Mouse (Mus musculus) mature B cell (primary cell): Measurements from ENCODE around the gene Tbxas1.

ENCODE experiments used
- in situ Hi-C: fragments of 300-500 bp; cut with MboI; formaldehyde crosslinking; loops from 2 replicates; pipeline ENCODE4 v1.14.3; 2019

The Tbxas1 gene

DNA sequence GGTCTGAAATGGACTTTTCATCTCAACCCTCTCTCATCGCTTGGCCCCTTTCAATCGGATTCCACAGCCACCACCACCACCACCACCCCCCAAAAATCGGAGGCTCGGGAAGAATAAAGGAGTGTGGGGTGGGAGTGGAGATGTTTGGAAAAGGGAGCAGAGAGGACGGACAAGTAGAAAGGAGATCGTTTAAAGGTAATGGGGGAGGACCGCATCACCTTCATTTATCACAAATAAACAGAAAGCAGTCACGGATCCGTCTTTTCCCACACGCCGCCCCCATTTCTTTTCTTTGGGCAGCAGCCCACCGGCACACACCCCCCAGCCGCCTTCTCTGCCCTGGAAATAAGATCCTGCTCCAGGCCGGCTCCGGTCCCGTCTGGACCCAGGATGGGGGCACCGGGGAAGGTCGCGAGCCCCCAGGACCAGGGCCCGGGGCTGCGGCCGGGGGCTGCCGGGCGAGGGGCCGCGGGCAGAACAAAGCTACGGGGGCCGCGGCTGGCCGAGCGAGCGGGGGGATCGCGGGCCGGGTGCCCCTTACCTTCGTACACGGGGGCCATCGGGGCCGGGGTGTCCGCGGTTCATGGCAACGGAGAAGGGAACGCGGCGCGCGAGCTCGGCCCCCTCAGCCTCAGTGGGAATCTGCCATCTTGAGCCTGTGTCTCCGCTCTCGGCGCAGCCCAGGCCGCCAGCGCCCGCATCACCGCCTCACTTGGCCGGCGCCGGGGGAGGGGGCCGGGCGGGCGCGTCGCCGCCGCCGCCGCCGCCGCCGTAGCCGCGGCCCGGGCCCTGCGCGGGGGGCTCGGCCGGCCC is at the start of gene Tbxas1:
Tbxas1 (plus strand) TSS at position 147 of the 813 bp plus-strand sequence.
- in situ Hi-C loops: no loop called here

DNA sequence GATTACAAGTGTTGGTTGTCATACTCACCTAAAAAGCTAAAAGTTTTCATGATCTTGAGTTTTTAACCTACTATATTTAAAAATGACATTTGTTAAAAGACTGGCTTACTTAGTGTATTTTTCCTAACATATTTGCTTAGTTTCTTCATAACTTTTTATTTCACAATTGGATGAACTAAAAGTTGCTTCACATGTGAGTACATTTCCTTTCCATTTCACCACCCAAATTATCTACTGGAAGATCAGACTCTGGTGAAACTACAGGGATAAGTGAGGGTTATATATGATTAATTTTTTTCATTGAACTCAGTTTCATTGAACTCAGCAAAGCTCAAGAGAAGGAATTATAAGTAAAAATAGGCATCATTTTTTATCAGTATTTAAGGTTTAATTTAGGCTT is 49.3 kb upstream of the Tbxas1 start:
- in situ Hi-C loops: no loop called here

GRCm38 (mm10) chr6:38826857-38827256 is 48.3 kb upstream of the Tbxas1 start:
- in situ Hi-C loops: no loop called here

- in situ Hi-C loops: no loop called here
These were observed 47.8 kb upstream of the Tbxas1 start for GRCm38 (mm10) chr6:38827435-38827834.

DNA sequence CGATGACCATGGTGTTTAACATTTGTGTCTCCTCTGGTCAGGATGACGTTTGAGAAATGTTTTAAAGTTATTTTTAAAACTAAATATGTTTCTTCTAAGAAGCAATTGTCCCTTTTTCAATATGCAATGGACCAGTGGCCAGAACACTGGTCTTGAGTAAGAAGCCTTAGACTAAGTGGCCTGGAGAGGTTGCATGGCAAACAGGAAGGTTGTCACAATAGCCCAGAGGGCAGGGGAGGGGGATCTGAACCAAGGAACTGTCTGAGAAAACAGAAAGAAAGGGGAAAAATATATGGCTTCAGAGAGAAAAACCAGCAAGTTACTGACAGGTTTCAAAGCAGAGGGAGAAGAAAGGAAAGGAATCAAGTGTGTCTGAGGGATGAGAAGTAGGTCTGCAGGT is 47.0 kb upstream of the Tbxas1 start:
- in situ Hi-C loops: no loop called here

DNA sequence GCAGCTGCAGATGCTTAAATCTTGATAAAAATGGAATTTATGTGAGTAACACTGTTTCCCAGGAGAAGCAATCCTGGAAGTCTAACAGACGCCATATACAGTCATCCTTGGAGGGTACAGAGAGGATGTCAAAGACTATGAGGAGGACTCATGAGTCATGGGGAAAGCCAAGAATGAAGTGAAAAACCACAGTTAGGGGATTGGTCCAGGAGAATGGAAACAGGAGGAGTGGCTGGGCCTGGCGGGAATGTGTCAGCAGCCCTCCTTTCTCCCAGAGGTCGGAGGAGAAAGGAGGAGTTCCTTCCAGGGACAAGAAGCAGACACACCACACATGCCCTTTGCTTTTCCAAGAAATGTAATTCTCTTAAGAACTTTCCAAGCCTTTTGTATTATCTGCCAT is 45.8 kb upstream of the Tbxas1 start:
- in situ Hi-C loops: no loop called here

GRCm38 (mm10) chr6:38833721-38834120 is 41.5 kb upstream of the Tbxas1 start:
- in situ Hi-C loops: no loop called here

- in situ Hi-C loops: no loop called here
These were observed 40.5 kb upstream of the Tbxas1 start for GRCm38 (mm10) chr6:38834727-38835126.

- in situ Hi-C loops: no loop called here
These were observed 40.0 kb upstream of the Tbxas1 start for GRCm38 (mm10) chr6:38835217-38835616.

DNA sequence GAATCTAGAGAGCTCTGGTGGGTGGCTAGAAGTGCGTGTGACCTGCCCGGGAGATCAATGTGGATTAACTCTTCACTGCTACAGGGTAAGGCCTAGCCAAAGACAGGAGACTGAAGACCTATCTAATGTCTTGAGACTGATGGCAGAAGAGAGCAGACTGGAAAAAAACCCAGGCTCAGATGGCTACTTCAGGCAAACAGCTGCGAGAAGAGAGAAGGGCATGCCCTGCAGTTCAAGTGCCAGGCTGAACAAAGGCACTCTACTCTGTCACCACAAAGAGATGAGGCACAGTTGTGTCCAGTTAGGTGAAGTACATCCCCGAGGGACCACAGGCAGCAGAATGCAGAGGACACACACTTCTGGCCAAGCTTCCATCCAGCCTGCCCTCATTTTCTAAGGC is 37.1 kb upstream of the Tbxas1 start:
- in situ Hi-C loops: no loop called here

DNA sequence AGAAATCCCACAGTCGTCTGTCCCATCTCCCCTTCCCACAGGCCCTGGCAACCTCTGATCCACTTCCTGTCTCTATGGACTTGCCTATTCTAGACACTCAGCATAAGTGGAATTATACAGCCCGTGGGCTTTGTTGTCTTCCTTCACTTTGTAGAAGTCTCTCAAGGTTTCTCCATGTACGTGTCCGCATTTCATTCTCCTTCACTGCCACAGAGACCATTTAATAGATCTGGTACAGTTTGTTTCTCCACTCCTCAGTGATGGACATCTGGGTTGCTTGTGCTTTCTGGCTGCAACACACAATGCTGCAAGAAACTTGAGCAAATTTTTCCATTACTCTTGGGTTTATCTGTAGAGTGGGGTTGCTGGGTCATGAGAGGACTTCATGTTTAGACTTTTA is 35.3 kb upstream of the Tbxas1 start:
- in situ Hi-C loops: no loop called here

- in situ Hi-C loops: no loop called here
These were observed 34.8 kb upstream of the Tbxas1 start for GRCm38 (mm10) chr6:38840380-38840779.

GRCm38 (mm10) chr6:38840780-38841179 is 34.4 kb upstream of the Tbxas1 start:
- in situ Hi-C loops: no loop called here

- in situ Hi-C loops: no loop called here
These were observed 33.7 kb upstream of the Tbxas1 start for GRCm38 (mm10) chr6:38841551-38841950.

GRCm38 (mm10) chr6:38845117-38845516 is 30.1 kb upstream of the Tbxas1 start:
- in situ Hi-C loops: no loop called here

GRCm38 (mm10) chr6:38845876-38846275 is 29.3 kb upstream of the Tbxas1 start:
- in situ Hi-C loops: no loop called here

DNA sequence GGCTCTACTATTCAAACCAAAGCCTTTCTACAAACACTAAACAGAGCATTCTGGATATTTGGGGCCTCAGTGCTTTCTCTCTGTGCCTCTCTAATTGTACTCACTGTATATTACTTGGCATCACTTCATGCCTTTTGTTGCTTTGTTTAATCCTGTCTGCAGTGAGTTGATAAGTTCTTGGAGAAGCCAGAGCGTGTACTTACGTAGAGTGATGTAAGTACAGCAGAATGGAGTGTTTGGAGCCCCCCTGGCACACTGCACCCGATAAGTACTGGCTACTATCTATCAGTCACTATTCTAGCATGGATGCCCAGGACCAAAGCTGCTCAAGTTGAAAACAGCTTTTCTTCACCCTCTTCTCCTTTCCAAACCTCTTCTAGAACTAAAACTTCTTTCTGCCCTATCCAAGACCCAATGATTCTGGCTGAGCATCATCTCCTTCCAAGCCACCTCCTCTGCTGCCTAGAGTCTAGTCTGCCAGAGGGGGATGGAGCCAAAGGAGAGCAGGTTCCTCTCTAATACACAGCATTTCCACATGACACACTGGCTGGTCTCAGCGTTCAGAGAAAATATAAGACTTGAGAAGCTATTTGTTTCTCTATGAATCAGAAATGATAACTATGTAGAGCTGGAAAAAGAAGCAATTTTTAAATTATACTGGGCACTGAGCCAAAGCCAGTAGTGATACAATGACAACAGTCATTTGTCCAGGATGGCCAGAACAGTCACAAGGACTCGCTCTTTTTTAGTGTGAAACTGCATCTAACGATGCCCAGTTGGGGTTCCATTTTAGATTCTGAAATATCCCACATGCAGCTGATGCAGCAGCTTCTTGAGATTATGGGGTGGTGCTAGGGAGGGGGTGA is 28.6 kb upstream of the Tbxas1 start:
- in situ Hi-C loops: no loop called here

DNA sequence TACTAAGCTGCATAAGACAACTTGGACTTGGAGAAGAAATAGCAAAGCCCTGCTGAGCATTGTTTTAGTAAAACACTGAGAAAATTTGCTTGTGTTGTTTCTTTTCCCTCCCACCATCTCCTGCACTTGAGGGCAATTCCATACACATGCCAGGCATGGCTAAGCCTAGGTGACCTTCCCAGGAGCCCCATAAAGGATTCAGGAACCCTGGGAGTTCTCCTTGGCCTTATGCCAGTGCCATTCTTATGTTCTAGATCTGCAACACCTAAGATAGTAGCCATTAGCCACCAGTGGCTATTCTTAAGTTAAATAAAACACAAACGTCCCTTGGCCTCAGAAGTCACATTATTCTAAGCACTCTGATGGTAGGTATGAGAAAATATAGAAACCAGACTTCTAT is 27.8 kb upstream of the Tbxas1 start:
- in situ Hi-C loops: no loop called here

- in situ Hi-C loops: no loop called here
These were observed 27.0 kb upstream of the Tbxas1 start for GRCm38 (mm10) chr6:38847958-38848910.

- in situ Hi-C loops: no loop called here
These were observed 24.4 kb upstream of the Tbxas1 start for GRCm38 (mm10) chr6:38850715-38851259.

DNA sequence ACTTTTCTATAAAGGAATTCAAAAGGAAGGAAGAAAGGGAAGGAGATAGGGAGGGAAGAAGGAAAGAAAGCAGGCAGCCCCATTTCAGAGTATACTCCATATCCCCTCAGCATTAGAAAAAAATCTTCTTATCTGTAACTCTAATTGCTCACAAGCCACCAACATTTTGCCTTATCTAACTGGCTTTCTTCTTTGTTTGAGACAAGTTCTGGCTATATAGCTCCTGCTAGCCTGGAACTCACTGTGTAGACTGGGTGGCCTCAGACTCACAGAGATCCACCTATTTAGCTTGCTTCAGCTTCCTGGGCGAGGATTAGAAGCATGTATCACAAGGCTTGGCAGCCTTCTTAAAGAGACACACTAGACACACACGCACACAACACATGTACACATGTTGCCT is 23.5 kb upstream of the Tbxas1 start:
- in situ Hi-C loops: no loop called here

GRCm38 (mm10) chr6:38853561-38853992 is 21.6 kb upstream of the Tbxas1 start:
- in situ Hi-C loops: no loop called here
